In the genomic region with DNA sequence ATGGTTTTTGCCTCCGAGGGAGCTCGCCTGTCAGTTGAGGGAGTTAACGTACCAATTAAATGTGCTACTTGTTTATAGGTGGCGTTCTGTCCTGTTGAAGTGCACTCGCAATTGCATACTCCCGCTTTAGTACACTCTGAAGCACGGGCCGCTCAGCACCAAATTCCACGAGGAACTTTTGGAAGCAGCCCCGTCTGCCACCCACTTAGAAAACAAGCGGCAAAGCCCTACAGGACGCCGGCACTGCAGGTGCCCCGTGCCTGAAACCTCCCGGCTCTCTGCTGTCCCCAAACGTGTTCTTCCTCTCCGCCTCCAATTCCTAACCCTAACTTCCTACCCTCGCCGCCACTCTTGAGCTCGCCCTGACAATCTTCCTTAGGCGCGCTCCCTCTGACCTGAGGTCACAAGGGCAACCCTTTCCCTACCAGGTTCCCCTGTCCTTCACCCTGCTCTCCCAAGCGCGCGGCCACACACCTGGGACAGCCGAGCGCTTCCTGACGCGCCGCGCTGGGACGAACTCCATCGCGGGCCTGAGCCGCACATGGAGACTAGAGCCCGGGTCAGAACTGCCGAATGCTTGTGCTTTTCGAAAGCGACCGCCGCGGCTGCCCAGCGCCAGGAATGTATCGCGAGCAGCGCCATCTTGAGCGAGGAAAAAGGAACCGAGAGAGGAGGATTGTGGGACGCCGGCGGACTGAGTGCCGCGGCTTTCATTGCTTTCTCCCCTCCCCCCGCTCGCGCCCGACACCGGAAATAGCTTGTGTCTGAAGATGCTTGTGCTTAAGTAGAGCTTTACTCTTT, we compare ENCODE assay signal across 8 mouse cellular contexts. TPM values are rescaled to one million over a fixed set of nuclear protein-coding genes. Genes with fewer than 3 reads are reported as not detected.
A peak's percentile ranks its signal among the peaks of the same experiment; 100 is the strongest.
DNase-seq lines count a peak whose midpoint lies in the region; ATAC-seq and TF ChIP-seq lines count a peak whose summit lies in the region.

A gene (minus strand): TSS at position 674 of the 801 bp plus-strand sequence.

- H3K27ac ChIP-seq in heart, embryonic 11.5 days (ENCODE audit: low read depth, low read length) = peak within 1 kb of the TSS; percentile 95
- H3K27ac ChIP-seq in kidney, embryonic 16.5 days (ENCODE audit: low read length) = peak within 1 kb of the TSS; percentile 97

- 12% methylated on average over 55 of the region's 58 CpGs for WGBS in heart, embryonic 11.5 days (ENCODE audit: insufficient replicate concordance)
- WGBS in kidney, embryonic 16.5 days = 23% methylated on average over 54 of the region's 58 CpGs

- H3K4me1 ChIP-seq in heart, embryonic 11.5 days (ENCODE audit: control insufficient read depth, insufficient read depth, low read length) = no peaks in the 10 kb centered on the region
- peaks cover 3% of the 10 kb centered on the region; the same call in 1 of the 2 replicates for H3K4me1 ChIP-seq in kidney, embryonic 16.5 days (ENCODE audit: insufficient read depth, low read length)

- peak; percentile 56; the same call in 1 of the 2 replicates for TF ChIP-seq POLR2A in brain, embryonic 14.5 days (IDR thresholded peaks at IDR 0.05; ENCODE audit: borderline replicate concordance, extremely low read depth, insufficient read depth, insufficient read length, poor library complexity, severe bottlenecking)

- peak within 1 kb of the TSS; percentile 64 for H3K4me3 ChIP-seq in heart, embryonic 11.5 days (ENCODE audit: low read depth, low read length)
- peak within 1 kb of the TSS; percentile 72 for H3K4me3 ChIP-seq in kidney, embryonic 16.5 days (ENCODE audit: low read length)

- no peak for TF ChIP-seq CTCF in brain, embryonic 14.5 days (IDR thresholded peaks at IDR 0.05; ENCODE audit: borderline replicate concordance, extremely low read depth, insufficient read depth, insufficient read length)

- peaks cover 7% of the 10 kb centered on the region for H3K27me3 ChIP-seq in heart, embryonic 11.5 days (ENCODE audit: control insufficient read depth, insufficient read depth, low read length)
- peaks cover 9% of the 10 kb centered on the region; the same call in 1 of the 2 replicates for H3K27me3 ChIP-seq in kidney, embryonic 16.5 days (ENCODE audit: insufficient read depth, low read length)

- H3K9me3 ChIP-seq in heart, embryonic 11.5 days (replicated peaks; ENCODE audit: control insufficient read depth, low read length) = no peaks in the 10 kb centered on the region
- no peaks in the 10 kb centered on the region for H3K9me3 ChIP-seq in kidney, embryonic 16.5 days (ENCODE audit: low read length)

- no peaks in the 10 kb centered on the region for H3K36me3 ChIP-seq in heart, embryonic 11.5 days (ENCODE audit: control insufficient read depth, insufficient read depth, low read length)
- H3K36me3 ChIP-seq in kidney, embryonic 16.5 days (ENCODE audit: insufficient read depth, low read length) = no peaks in the 10 kb centered on the region

- peak within 1 kb of the TSS; percentile 62 for H3K4me2 ChIP-seq in heart, embryonic 11.5 days
- H3K4me2 ChIP-seq in kidney, embryonic 16.5 days (replicated peaks; ENCODE audit: low read depth, low read length) = peak within 1 kb of the TSS; percentile 51

- peak; percentile 87 for DNase-seq in CD4-positive helper T cell, adult 2 months (ENCODE audit: low read depth, low spot score)
- DNase-seq in brain, embryonic 14.5 days (ENCODE audit: low read depth) = peak; percentile 95
- peak; percentile 86 for DNase-seq in liver
- peak; percentile 44 to 66 for DNase-seq in monocyte, adult 2 months (ENCODE audit: low read depth in 1 of 2, low spot score in 2 of 2)
- DNase-seq in spleen, postnatal 14 days (ENCODE audit: low spot score in 2 of 2) = peak; percentile 64 to 75

- peak; percentile 94 for ATAC-seq in erythroblast, adult 5-6 weeks (replicated peaks; ENCODE audit: low FRiP score, poor library complexity, severe bottlenecking)
- peak; percentile 87 for ATAC-seq in heart, embryonic 11.5 days (replicated peaks; ENCODE audit: insufficient number of reproducible peaks, low FRiP score, low TSS enrichment)
- ATAC-seq in kidney, embryonic 16.5 days (ENCODE audit: low FRiP score, low TSS enrichment) = peak; percentile 94

- H3K9ac ChIP-seq in heart, embryonic 11.5 days (ENCODE audit: low read depth, low read length) = peak within 1 kb of the TSS; percentile 86
- peak within 1 kb of the TSS; percentile 82 for H3K9ac ChIP-seq in kidney, embryonic 16.5 days (replicated peaks; ENCODE audit: low read length)

RNA-seq across cellular contexts. Expression of the gene that starts here (rescaled TPM):
- polyA plus RNA-seq in brain, embryonic 14.5 days (2012; rRNA removed) = 8.1 and 10.4 TPM in 2 replicates
- 25.6 and 29.9 TPM in 2 replicates for total RNA-seq in erythroblast, adult 5-6 weeks (2015; ENCODE audit: low replicate concordance)
- 39.2 and 42.5 TPM in 2 replicates for total RNA-seq in erythroblast, adult 5-6 weeks (2017; ENCODE audit: low replicate concordance)
- 14.3 and 15.7 TPM in 2 replicates for polyA plus RNA-seq in heart, embryonic 11.5 days (2014; fragmentation: Nextera tagmentation; extraction: Ambion mirVana)
- 8.9 and 9.0 TPM in 2 replicates for polyA plus RNA-seq in kidney, embryonic 16.5 days (2015; fragmentation: Nextera tagmentation; extraction: Ambion mirVana)

Comparison
In these comparisons a context has a peak if more than half of its experiments do, and no peak if none do; other contexts are left out.
1. Peak in every context shown above with its lines: DNase-seq, ATAC-seq, H3K4me3 ChIP-seq and H3K27ac ChIP-seq.